Mouse (Mus musculus) lung, postnatal 0 days (tissue): ENCODE results near the gene Spi1. TPM values are rescaled to one million over a fixed set of nuclear protein-coding genes. Genes with fewer than 3 reads are reported as not detected.

Source experiments
- ATAC-seq: fragments of 200-750 bp; cut with Nextera tagmentation; 2 replicates; pipeline ENCODE4 v1.8.0; 2017; ENCODE audit warnings: moderate library complexity
- DNase-seq: peaks from one replicate; pipeline ENCODE4 v3.0.0-alpha.2; 2016; ENCODE audit warnings: low spot score
- H3K27ac ChIP-seq: fragments of 300-500 bp; sonication (generic); 2 replicates; pipeline ENCODE4 v1.5.1; 2014; ENCODE audit warnings: antibody characterized with exemption, mild to moderate bottlenecking, low read length, mixed read lengths
- H3K27me3 ChIP-seq: fragments of 300-500 bp; sonication (generic); replicated peaks from 2 replicates; pipeline ENCODE4 v1.6.1; 2014; ENCODE audit warnings: low read length, mixed read lengths; ENCODE audit not compliant: insufficient read depth
- H3K36me3 ChIP-seq: fragments of 300-500 bp; sonication (generic); 2 replicates; pipeline ENCODE4 v1.6.1; 2014; ENCODE audit warnings: low read length, mixed read lengths; ENCODE audit not compliant: insufficient read depth
- H3K4me1 ChIP-seq: fragments of 300-500 bp; sonication (generic); 2 replicates; pipeline ENCODE4 v1.6.1; 2014; ENCODE audit warnings: antibody characterized with exemption, low read depth, low read length, mixed read lengths; ENCODE audit not compliant: insufficient read depth
- H3K4me2 ChIP-seq: fragments of 300-500 bp; sonication (generic); replicated peaks from 2 replicates; pipeline ENCODE4 v1.6.1; 2014; ENCODE audit warnings: low read depth, mild to moderate bottlenecking, low read length, moderate library complexity, mixed read lengths
- H3K4me3 ChIP-seq: fragments of 300-500 bp; sonication (generic); 2 replicates; pipeline ENCODE4 v1.5.1; 2014; ENCODE audit warnings: low read depth, low read length
- H3K9ac ChIP-seq: fragments of 300-500 bp; sonication (generic); replicated peaks from 2 replicates; pipeline ENCODE4 v1.6.1; 2014; ENCODE audit warnings: low read depth, mild to moderate bottlenecking
- H3K9me3 ChIP-seq: fragments of 300-500 bp; sonication (generic); 2 replicates; pipeline ENCODE4 v1.6.1; 2016; ENCODE audit warnings: low read length, mixed read lengths
- CTCF ChIP-seq: IDR thresholded peaks from 2 replicates; pipeline ENCODE4 v1.5.1; 2016; ENCODE audit warnings: antibody characterized with exemption, mild to moderate bottlenecking
- EP300 ChIP-seq: IDR thresholded peaks from 2 replicates; pipeline ENCODE4 v1.6.1; 2016; ENCODE audit warnings: antibody characterized with exemption, mild to moderate bottlenecking, control low read depth
- WGBS: fragments of 180-500 bp; shearing (Covaris S2); extraction: QIAGEN DNeasy Blood & Tissue Kit; methylation state at CpG from one replicate; pipeline ENCODE4 v1.1.7; 2014; 5-methylcytosine and 5-hydroxymethylcytosine counted together
- polyA plus RNA-seq: library from polyadenylated mRNA; unstranded; fragments of >200 nt; fragmentation: Nextera tagmentation; extraction: Ambion mirVana; gene quantifications from 2 replicates; pipeline ENCODE4 v1.2.1, GENCODE M21; 2015

The Spi1 gene
- polyA plus RNA-seq, 1 experiment from 2014 or later: 24.2 TPM

GRCm38 (mm10) chr2:91088987-91089386 is 6.8 kb downstream of the Spi1 start:
- DNase-seq: peak; percentile 40
- Histone ChIP-seq H3K4me3 (no peak overlapping the region), H3K27me3 (no peaks in the 10 kb centered on the region), H3K36me3 (no peaks in the 10 kb centered on the region), H3K4me1 (no peaks in the 10 kb centered on the region), H3K27ac (no peak overlapping the region), H3K9me3 (no peaks in the 10 kb centered on the region), H3K9ac (no peak overlapping the region), H3K4me2 (no peak overlapping the region)
- ATAC-seq: peak; percentile 23; the same call in 1 of the 2 replicates
- WGBS: 64% methylated on average over 9 of the region's 9 CpGs
- no peak for TF ChIP-seq EP300

- TF ChIP-seq CTCF (no peak), EP300 (no peak)
- Histone ChIP-seq H3K9me3 (no peaks in the 10 kb centered on the region), H3K4me1 (no peaks in the 10 kb centered on the region), H3K36me3 (no peaks in the 10 kb centered on the region), H3K4me3 (no peak overlapping the region), H3K4me2 (no peak overlapping the region), H3K27ac (no peak overlapping the region), H3K9ac (no peak overlapping the region), H3K27me3 (no peaks in the 10 kb centered on the region)
- ATAC-seq (no peak), DNase-seq (no peak)
- 62% methylated on average over 6 of the region's 6 CpGs for WGBS
These were observed 8.0 kb downstream of the Spi1 start for GRCm38 (mm10) chr2:91090208-91090607.

- no peaks in the 10 kb centered on the region for H3K4me1 ChIP-seq
- H3K4me2 ChIP-seq: no peak overlapping the region
- TF ChIP-seq CTCF (no peak), EP300 (no peak)
- H3K27me3 ChIP-seq: no peaks in the 10 kb centered on the region
- H3K36me3 ChIP-seq: no peaks in the 10 kb centered on the region
- H3K4me3 ChIP-seq: no peak overlapping the region
- no peak for ATAC-seq
- DNase-seq: no peak
- H3K27ac ChIP-seq: no peak overlapping the region
- H3K9ac ChIP-seq: no peak overlapping the region
- H3K9me3 ChIP-seq: no peaks in the 10 kb centered on the region
- WGBS: 67% methylated on average over 6 of the region's 6 CpGs
These were observed 8.6 kb downstream of the Spi1 start for GRCm38 (mm10) chr2:91090827-91091226.

GRCm38 (mm10) chr2:91096524-91096923 is 14.3 kb downstream of the Spi1 start:
- no peak overlapping the region for H3K4me2 ChIP-seq
- 62% methylated on average over 14 of the region's 14 CpGs for WGBS
- peak; percentile 27; the same call in 1 of the 2 replicates for ATAC-seq
- no peaks in the 10 kb centered on the region for H3K4me1 ChIP-seq
- no peak overlapping the region for H3K9ac ChIP-seq
- H3K27me3 ChIP-seq: no peaks in the 10 kb centered on the region
- H3K9me3 ChIP-seq: no peaks in the 10 kb centered on the region
- no peaks in the 10 kb centered on the region for H3K36me3 ChIP-seq
- H3K27ac ChIP-seq: no peak overlapping the region
- TF ChIP-seq EP300 (no peak), CTCF (no peak)
- H3K4me3 ChIP-seq: no peak overlapping the region
- peak; percentile 47 for DNase-seq

GRCm38 (mm10) chr2:91097015-91097414 is 14.8 kb downstream of the Spi1 start:
- Histone ChIP-seq H3K27me3 (no peaks in the 10 kb centered on the region), H3K36me3 (no peaks in the 10 kb centered on the region), H3K27ac (no peak overlapping the region), H3K4me3 (no peak overlapping the region), H3K9ac (0 out of 2 replicates have a peak overlapping the region, but pooled peaks have one; percentile 5), H3K4me2 (no peak overlapping the region), H3K9me3 (no peaks in the 10 kb centered on the region), H3K4me1 (no peaks in the 10 kb centered on the region)
- no peak for ATAC-seq
- no peak for DNase-seq
- no peak for TF ChIP-seq CTCF
- TF ChIP-seq EP300: no peak
- 78% methylated on average over 10 of the region's 10 CpGs for WGBS

GRCm38 (mm10) chr2:91098156-91098555 is 16.0 kb downstream of the Spi1 start:
- 52% methylated on average over 2 of the region's 2 CpGs for WGBS
- Histone ChIP-seq H3K9me3 (no peaks in the 10 kb centered on the region), H3K27me3 (no peaks in the 10 kb centered on the region), H3K27ac (no peak overlapping the region), H3K4me2 (no peak overlapping the region), H3K36me3 (no peaks in the 10 kb centered on the region), H3K9ac (no peak overlapping the region), H3K4me3 (no peak overlapping the region), H3K4me1 (no peaks in the 10 kb centered on the region)
- TF ChIP-seq CTCF: no peak
- no peak for TF ChIP-seq EP300
- ATAC-seq (peak; percentile 48; the same call in 1 of the 2 replicates), DNase-seq (peak; percentile 42)

GRCm38 (mm10) chr2:91101124-91101740 is 19.0 kb downstream of the Spi1 start:
- ATAC-seq: peak; percentile 90
- H3K9ac ChIP-seq: no peak overlapping the region
- WGBS: 2% methylated on average over 7 of the region's 7 CpGs

More at GRCm38 (mm10) chr2:91101124-91101740, 19.0 kb downstream of the Spi1 start:
- TF ChIP-seq EP300: no peak
- peak; percentile 98 for TF ChIP-seq CTCF
- H3K4me3 ChIP-seq: no peak overlapping the region
- no peaks in the 10 kb centered on the region for H3K9me3 ChIP-seq
- H3K27ac ChIP-seq: no peak overlapping the region
- no peaks in the 10 kb centered on the region for H3K27me3 ChIP-seq
- H3K4me1 ChIP-seq: no peaks in the 10 kb centered on the region
- H3K36me3 ChIP-seq: no peaks in the 10 kb centered on the region
- DNase-seq: peak; percentile 96
- no peak overlapping the region for H3K4me2 ChIP-seq
